Mouse (Mus musculus) kidney, embryonic 14.5 days (tissue): Measurements from ENCODE around the gene Agl. TPM values are rescaled to one million over a fixed set of nuclear protein-coding genes. Genes with fewer than 3 reads are reported as not detected.

Source experiments
- ATAC-seq: fragments of 200-750 bp; cut with Nextera tagmentation; 2 replicates; pipeline ENCODE4 v1.8.0; 2017; ENCODE audit warnings: moderate number of reproducible peaks, mild to moderate bottlenecking, moderate TSS enrichment, moderate library complexity; ENCODE audit not compliant: low FRiP score, low TSS enrichment
- H3K27ac ChIP-seq: fragments of 300-500 bp; sonication (generic); 2 replicates; pipeline ENCODE4 v1.5.1; 2014; ENCODE audit warnings: low read depth, mild to moderate bottlenecking, low read length, moderate library complexity, mixed read lengths
- H3K27me3 ChIP-seq: fragments of 300-500 bp; sonication (generic); 2 replicates; pipeline ENCODE4 v1.6.1; 2014; ENCODE audit warnings: mild to moderate bottlenecking, low read length; ENCODE audit not compliant: control insufficient read depth, insufficient read depth
- H3K36me3 ChIP-seq: fragments of 300-500 bp; sonication (generic); 2 replicates; pipeline ENCODE4 v1.6.1; 2014; ENCODE audit warnings: low read length, mixed read lengths; ENCODE audit not compliant: control insufficient read depth, insufficient read depth
- H3K4me1 ChIP-seq: fragments of 300-500 bp; sonication (generic); 2 replicates; pipeline ENCODE4 v1.6.1; 2014; ENCODE audit warnings: low read length, mixed read lengths; ENCODE audit not compliant: control insufficient read depth, insufficient read depth
- H3K4me2 ChIP-seq: fragments of 300-500 bp; sonication (generic); replicated peaks from 2 replicates; pipeline ENCODE4 v1.6.1; 2014; ENCODE audit warnings: low read depth, mild to moderate bottlenecking, low read length
- H3K4me3 ChIP-seq: fragments of 300-500 bp; sonication (generic); 2 replicates; pipeline ENCODE4 v1.5.1; 2014; ENCODE audit warnings: mild to moderate bottlenecking, low read length
- H3K9ac ChIP-seq: fragments of 300-500 bp; sonication (generic); 2 replicates; pipeline ENCODE4 v1.6.1; 2014; ENCODE audit warnings: low read depth, mild to moderate bottlenecking, low read length, moderate library complexity
- H3K9me3 ChIP-seq: fragments of 300-500 bp; sonication (generic); 2 replicates; pipeline ENCODE4 v1.6.1; 2016; ENCODE audit warnings: low read length; ENCODE audit not compliant: control insufficient read depth
- WGBS: fragments of 180-500 bp; shearing (Covaris S2); extraction: QIAGEN DNeasy Blood & Tissue Kit; methylation state at CpG from one replicate; pipeline ENCODE4 v1.1.7; 2014; 5-methylcytosine and 5-hydroxymethylcytosine counted together
- polyA plus RNA-seq: library from polyadenylated mRNA; unstranded; fragments of >200 nt; fragmentation: Nextera tagmentation; extraction: Ambion mirVana; gene quantifications from 2 replicates; pipeline ENCODE4 v1.2.1, GENCODE M21; 2014

The Agl gene
- polyA plus RNA-seq, 1 experiment from 2014 or later: 22.2 TPM

DNA sequence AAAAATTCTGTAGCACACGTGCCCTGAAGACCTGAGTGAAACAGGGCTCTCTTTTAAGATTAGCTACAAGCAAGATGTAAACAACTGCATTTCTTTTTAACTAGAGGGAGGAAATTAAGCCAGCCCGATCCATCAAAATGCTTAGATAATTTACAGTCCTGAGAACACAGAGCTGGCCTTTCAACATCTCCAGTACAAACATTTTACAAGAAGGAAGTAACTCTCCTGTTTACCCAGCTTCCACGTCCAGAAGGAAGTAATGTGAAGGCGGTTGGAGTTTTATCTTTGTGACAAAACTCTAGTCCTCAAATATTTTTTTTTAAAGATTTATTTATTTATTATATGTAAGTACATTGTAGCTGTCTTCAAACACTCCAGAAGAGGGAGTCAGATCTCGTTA, 67.9 kb downstream of the Agl start:
- Histone ChIP-seq H3K36me3 (no peaks in the 10 kb centered on the region; the same call in 1 of the 2 replicates), H3K27me3 (no peaks in the 10 kb centered on the region), H3K27ac (no peak overlapping the region), H3K4me1 (no peaks in the 10 kb centered on the region), H3K9ac (no peak overlapping the region), H3K4me2 (no peak overlapping the region), H3K4me3 (no peak overlapping the region), H3K9me3 (no peaks in the 10 kb centered on the region)
- ATAC-seq: peak; percentile 48; the same call in 1 of the 2 replicates
- WGBS: 46% methylated on average over 5 of the region's 5 CpGs

GRCm38 (mm10) chr3:116737326-116737731, 70.6 kb downstream of the Agl start:
- H3K9me3 ChIP-seq: no peaks in the 10 kb centered on the region
- H3K4me1 ChIP-seq: no peaks in the 10 kb centered on the region
- no peak overlapping the region for H3K27ac ChIP-seq
- no peak overlapping the region for H3K4me3 ChIP-seq
- no peaks in the 10 kb centered on the region for H3K27me3 ChIP-seq
- 79% methylated on average over 8 of the region's 8 CpGs for WGBS
- no peak for ATAC-seq
- H3K9ac ChIP-seq: no peak overlapping the region
- H3K4me2 ChIP-seq: no peak overlapping the region
- H3K36me3 ChIP-seq: no peaks in the 10 kb centered on the region

DNA sequence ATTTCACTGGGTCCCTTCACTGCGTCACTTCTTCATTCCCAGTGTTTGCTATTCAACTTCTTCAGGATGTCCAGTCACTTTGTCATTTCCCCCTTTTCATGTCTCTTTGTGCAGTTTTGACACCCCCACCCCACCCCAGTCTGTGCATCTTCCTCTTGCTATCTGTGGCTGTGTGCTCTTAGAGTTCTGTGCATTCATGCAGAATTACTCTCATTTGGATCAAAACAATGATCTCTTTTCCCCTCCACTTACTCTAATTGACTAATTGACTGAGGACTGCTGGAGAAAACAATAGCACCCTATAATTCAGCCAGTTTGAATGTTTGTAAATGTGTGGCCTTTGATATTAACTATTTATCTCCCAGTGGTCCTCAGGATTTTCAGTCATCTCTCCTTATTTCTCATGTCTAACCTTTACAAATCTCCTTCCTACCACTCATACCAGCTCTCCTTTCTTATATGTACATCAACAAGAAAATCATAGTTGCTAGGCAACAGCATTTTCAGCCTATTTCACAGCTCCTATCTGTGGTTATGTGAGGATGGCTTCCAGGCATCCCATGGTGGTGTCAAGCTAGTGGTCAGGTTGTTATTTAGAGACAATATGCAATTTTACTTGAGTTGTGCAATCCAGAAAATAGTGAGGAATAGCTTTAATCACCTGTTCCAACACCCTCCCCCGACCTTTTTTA, 78.3 kb downstream of the Agl start:
- Histone ChIP-seq H3K9ac (no peak overlapping the region), H3K36me3 (no peaks in the 10 kb centered on the region), H3K27me3 (no peaks in the 10 kb centered on the region), H3K4me2 (no peak overlapping the region), H3K4me1 (0 out of 2 replicates have a peak, but pooled peaks cover 4% of the 10 kb centered on the region), H3K9me3 (no peaks in the 10 kb centered on the region), H3K4me3 (no peak overlapping the region), H3K27ac (no peak overlapping the region)
- ATAC-seq: no peak
- WGBS: 84% methylated on average over 2 of the region's 2 CpGs

- H3K27me3 ChIP-seq: no peaks in the 10 kb centered on the region
- 0 out of 2 replicates have a peak, but pooled peaks cover 4% of the 10 kb centered on the region for H3K4me1 ChIP-seq
- no peak overlapping the region for H3K4me2 ChIP-seq
- 36% methylated on average over 9 of the region's 9 CpGs for WGBS
- H3K9me3 ChIP-seq: no peaks in the 10 kb centered on the region
- ATAC-seq: peak; percentile 58; the same call in 1 of the 2 replicates
- peak overlapping the region; percentile 51; the same call in 1 of the 2 replicates for H3K27ac ChIP-seq
- no peak overlapping the region for H3K4me3 ChIP-seq
- H3K36me3 ChIP-seq: no peaks in the 10 kb centered on the region
- H3K9ac ChIP-seq: no peak overlapping the region
Measured at GRCm38 (mm10) chr3:116726807-116727206, 81.2 kb downstream of the Agl start.

GRCm38 (mm10) chr3:116723496-116724481, 84.2 kb downstream of the Agl start:
- Histone ChIP-seq H3K27me3 (no peaks in the 10 kb centered on the region), H3K36me3 (no peaks in the 10 kb centered on the region), H3K4me1 (0 out of 2 replicates have a peak, but pooled peaks cover 4% of the 10 kb centered on the region), H3K9me3 (no peaks in the 10 kb centered on the region), H3K4me2 (no peak overlapping the region), H3K9ac (no peak overlapping the region), H3K27ac (no peak overlapping the region; the same call in 1 of the 2 replicates), H3K4me3 (no peak overlapping the region)
- peak; percentile 49; the same call in 1 of the 2 replicates for ATAC-seq
- WGBS: 56% methylated on average over 10 of the region's 10 CpGs

GRCm38 (mm10) chr3:116722980-116723379, 85.0 kb downstream of the Agl start:
- Histone ChIP-seq H3K4me3 (no peak overlapping the region), H3K9ac (no peak overlapping the region), H3K4me2 (no peak overlapping the region), H3K4me1 (0 out of 2 replicates have a peak, but pooled peaks cover 4% of the 10 kb centered on the region), H3K27me3 (no peaks in the 10 kb centered on the region), H3K27ac (no peak overlapping the region), H3K36me3 (no peaks in the 10 kb centered on the region), H3K9me3 (no peaks in the 10 kb centered on the region)
- 75% methylated on average over 4 of the region's 4 CpGs for WGBS
- no peak for ATAC-seq

DNA sequence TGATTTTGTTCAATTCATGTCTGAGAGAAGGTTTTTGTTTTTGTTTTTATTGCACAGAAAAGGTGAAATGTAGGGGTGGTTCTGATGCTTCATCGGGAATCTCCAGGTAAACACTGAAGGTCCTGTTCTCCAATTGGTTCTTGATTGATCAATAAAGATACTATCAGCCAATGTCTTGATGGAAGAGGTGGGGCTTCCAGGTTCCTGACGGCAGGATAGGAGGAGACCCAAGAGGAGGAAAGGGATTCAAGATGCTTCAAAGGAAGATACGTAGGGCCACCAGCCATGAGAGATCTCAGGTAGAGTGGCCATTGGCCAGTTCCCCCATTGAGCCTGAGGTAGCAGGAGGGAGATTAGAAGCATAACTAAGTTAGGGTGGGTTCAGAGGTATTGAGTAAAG, 89.0 kb downstream of the Agl start:
- 74% methylated on average over 3 of the region's 3 CpGs for WGBS
- Histone ChIP-seq H3K4me1 (no peaks in the 10 kb centered on the region), H3K36me3 (no peaks in the 10 kb centered on the region), H3K4me3 (no peak overlapping the region), H3K9me3 (no peaks in the 10 kb centered on the region), H3K27ac (no peak overlapping the region), H3K9ac (no peak overlapping the region), H3K4me2 (no peak overlapping the region), H3K27me3 (no peaks in the 10 kb centered on the region)
- no peak for ATAC-seq

DNA sequence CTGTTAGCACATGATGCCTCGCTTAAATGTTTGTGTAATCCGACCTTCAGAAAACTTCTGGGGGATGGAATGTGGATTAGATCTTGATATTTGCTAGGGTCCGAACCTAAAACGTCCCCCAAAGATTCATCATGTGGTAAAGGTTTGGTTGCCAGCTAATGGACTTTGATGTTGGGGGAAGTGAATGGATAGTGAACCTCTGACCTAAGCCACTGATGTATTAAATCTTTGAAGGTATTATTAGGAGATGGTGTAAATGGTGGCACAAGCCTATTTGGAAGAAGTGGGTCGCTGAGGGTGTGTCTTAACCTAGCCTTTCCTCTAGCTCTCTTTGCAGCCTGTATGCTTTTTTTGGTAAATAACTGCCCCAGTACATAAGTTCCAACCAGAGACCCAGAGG, 94.9 kb downstream of the Agl start:
- Histone ChIP-seq H3K4me1 (0 out of 2 replicates have a peak, but pooled peaks cover 9% of the 10 kb centered on the region), H3K27ac (no peak overlapping the region), H3K9ac (peak overlapping the region; percentile 97; the same call in 1 of the 2 replicates), H3K36me3 (no peaks in the 10 kb centered on the region), H3K4me2 (peak overlapping the region; percentile 79), H3K9me3 (no peaks in the 10 kb centered on the region), H3K4me3 (peak overlapping the region; percentile 98), H3K27me3 (no peaks in the 10 kb centered on the region)
- ATAC-seq: no peak
- WGBS: 20% methylated on average over 5 of the region's 5 CpGs
